Mouse (Mus musculus) neutrophil, adult 5-6 weeks (primary cell): Measurements from ENCODE around the gene Htatsf1. TPM values are rescaled to one million over a fixed set of nuclear protein-coding genes. Genes with fewer than 3 reads are reported as not detected.

Experiments used
- ATAC-seq: fragments of 151-379, 151-347 bp; 2 replicates; pipeline ENCODE4 v1.8.0; 2017; ENCODE audit warnings: mild to moderate bottlenecking, moderate TSS enrichment; ENCODE audit not compliant: insufficient number of reproducible peaks, poor library complexity, low FRiP score, severe bottlenecking; ENCODE audit errors: extremely low read depth
- total RNA-seq: library from RNA; stranded (forward); fragments of 200-1000 nt; gene quantifications from 2 replicates; pipeline ENCODE4 v1.2.3, GENCODE M21; 2017

The Htatsf1 gene
- total RNA-seq, result 42.8 and 50.7 TPM in 2 replicates

DNA sequence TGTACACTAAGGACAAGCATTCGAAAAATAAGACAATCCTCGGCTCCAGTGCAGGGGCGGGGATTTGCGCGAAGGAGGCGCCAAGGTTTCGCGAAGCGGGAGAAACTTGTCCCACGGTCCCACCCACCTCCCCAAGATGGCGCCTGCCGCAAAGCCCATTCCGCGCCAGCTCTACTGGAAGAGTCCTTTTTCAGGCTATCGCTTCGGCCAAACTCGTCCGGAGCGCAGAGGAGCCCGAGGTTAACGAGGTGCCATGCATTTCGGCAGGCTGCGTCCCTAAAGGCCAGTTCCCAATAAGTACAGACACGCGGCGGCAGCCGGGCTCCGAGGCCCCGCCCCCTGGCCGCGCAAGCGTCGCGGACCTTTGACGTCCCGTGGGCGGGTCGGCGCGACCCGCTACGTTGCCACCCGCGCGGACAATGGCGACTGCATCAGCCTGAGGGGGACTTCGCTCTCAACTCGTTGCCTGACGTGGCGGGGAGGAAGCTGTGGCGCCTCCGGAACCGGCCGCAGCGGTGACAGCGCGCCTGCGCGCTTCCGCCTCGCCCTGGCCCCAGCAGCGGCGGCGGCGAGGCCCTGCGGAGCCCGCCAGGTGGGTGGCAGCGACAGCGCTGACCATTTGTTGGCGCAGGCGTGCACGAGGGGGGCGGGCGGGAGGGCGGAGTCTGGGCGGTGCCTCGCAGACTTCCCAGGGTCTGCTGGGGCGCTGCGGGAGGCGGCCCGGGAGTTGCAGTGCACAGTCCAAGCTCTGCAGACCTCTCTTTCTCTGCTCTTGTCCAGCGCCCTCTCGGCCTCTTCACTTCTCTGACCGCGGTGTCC, at the start of gene Htatsf1:
Gene Htatsf1 (plus strand): TSS at position 410 of the 819 bp plus-strand sequence.
- ATAC-seq, result peak; percentile 87

DNA sequence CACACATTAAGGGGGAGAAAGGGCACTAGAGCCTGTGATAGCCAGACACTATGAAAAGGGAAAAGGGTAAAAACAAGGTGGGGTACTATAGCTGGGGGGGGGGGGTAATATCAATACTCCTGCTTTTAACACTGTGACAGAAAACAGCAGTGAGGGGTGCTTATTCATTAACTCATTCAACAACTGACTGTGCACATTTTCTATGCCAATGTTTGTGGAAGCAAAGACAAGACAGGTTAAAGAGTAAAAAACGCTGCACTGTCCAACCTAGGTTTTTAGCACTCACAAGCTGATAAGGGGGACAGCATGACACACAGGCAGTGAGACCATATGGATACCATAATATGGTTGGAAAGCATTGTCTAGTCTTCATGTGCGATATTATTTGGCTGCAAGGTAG, 40.5 kb upstream of the Htatsf1 start:
- no peak for ATAC-seq

DNA sequence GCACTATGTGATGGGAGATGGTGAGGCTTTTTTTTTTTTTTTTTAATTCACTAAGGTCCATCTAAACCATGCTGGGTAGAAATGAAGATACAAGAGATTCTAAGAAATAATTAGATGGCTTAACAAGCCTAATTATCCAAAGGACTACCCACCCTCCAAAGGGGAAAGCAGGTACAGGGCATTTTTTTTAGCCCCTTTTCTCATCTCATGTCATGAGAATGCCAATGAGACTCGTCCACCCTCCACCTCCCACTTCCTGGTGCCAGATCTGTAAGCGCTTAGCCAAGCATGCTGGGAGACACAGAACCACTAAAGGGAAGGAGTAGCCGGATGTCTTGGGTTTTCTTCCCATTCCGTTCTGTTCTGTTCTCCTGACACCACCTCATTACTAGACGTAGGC, 10.6 kb upstream of the Htatsf1 start, which contains the start of gene Brs3:
Gene Brs3 (plus strand): TSS at position 301 of the 400 bp plus-strand sequence.
- ATAC-seq, result no peak

DNA sequence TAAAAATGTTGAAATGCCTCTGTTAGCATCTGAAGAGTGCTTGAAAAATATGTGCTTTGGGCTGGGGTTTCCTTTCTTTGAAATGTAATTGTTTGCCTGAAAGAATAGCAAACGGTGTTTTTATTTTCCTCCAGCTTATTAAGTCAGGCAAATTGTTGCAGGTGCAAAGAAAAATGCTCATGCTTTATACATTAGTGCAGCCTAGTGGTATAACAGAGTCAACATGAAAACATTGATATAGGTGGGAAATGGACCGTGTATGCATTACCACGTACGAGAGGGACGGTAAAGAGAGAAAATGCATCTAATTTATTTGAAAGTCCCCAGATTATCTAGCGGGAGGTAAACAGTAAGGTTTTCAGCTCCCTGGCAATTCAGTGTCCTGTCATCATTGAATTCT, 9.5 kb upstream of the Htatsf1 start:
- ATAC-seq, result no peak

DNA sequence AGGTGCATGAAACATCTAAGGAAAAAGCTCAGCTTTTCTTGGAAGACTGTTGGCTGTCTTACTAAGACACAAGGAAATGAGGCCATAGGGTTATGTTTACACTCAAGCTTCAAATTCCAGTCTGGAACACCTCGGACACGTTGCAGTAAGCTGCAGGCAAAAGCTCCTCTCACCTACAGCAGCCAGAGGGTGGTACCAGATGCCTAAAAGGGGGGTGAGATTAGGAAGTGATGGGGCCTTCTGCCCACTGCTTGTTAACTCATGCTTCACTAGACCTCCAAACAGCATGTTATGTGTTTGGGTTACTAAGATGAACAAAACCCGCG, 572 bp upstream of the Htatsf1 start:
- ATAC-seq, result 0 out of 2 replicates have a peak, but pooled peaks have one; percentile 14

DNA sequence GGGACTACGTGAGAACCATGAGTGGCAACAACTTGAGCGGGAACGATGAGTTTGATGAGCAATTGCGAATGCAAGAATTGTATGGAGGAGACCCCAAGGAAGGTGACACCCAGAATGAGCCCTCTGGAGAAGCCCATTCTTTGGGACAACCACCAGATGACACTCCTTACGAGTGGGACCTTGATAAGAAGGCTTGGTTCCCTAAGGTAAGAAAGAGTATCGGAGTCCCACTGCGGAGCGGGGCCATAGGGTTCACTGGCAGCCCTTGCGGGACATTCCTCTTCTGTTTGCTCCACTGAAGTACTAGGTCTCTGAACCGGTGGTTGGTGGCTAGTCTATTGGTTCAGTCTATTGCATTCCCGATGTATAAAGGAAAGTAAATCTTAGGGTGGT, 606 bp downstream of the Htatsf1 start:
- ATAC-seq, result no peak

DNA sequence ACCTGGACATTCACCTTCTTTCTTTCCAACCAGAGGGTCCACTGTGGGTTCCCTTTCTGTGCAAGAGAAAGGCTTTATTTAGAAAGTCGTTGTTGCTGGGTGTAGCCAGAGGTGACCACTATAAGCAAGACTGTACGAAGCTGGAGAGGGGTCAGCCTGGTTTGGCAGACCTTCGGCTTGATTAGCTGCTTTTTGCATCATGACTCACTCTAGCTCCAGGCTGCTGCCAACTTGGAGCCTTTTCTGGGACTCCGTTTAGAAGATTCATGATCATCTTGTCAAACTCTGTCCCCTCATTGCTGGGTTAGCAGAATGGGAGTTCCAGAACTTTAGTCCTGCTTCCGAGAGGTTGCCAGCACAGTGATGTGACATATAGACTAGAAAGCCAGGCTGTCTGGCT, 28.1 kb downstream of the Htatsf1 start:
- ATAC-seq, result no peak

DNA sequence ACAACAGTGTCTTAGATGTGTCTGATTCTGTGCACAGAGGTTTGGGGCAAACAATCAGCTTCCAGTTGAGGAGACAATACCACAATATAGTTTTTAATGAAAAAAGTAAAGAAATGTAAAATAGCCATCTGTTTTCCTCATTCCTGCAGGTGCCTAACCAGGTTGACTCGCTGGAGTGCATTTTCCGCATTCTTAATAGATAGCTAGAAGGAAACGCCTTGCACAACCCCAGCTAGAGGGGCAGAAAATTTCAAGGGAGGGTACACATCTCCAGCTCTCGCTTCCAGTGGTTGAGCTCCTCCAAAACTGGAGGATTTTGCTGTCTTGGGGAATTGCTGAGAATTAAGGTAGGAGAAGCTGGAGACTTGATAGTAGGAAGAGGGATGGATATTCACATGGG, 34.4 kb downstream of the Htatsf1 start, which contains the start of gene Vgll1:
Gene Vgll1 (plus strand): TSS at position 301 of the 400 bp plus-strand sequence.
- no peak for ATAC-seq

DNA sequence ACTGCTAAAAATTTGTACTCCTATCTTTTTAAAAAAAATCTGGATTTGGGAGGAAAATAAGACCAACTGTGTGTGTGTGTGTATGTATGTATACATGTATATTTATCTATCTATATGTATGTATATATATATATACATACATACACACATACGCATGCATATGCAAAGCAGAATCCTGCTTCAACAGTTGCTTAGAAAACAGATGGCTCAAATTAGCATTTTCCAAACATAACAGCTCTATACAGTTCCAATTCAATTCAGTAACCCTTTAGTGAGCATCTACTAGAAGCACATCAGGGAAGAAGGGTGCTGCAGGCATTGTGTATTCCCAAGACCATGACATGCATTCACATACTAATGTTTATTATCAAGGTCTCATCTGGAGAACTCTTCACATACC, 50.0 kb downstream of the Htatsf1 start:
- no peak for ATAC-seq

DNA sequence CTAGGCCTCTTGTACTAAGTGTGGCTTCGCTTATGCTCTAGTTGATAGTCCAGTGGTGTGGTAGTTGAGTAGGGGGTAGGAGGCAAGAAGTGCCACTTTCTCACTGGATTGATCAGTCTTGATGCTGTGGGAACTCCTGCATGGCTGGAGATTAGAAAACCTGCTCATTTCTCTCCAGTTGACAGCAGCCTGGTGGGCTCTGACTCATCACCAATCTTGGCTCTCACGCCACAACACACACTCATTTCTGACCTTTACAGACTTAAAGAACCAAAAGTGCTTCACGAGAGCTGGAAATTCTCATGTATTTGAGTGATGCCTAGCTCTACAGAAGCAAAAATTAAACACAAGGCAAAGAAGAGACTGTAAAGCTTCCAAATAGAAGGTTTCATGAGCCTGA, 53.6 kb downstream of the Htatsf1 start:
- no peak for ATAC-seq

Other genes starting within 250 kb of the Htatsf1 start
- gene Map7d3, start 231.3 kb upstream of the Htatsf1 start, total RNA-seq, result 0.37 and 0.93 TPM in 2 replicates
- not detected in 2 replicates for gene Adgrg4, start 183.4 kb upstream of the Htatsf1 start, total RNA-seq
- not detected in 2 replicates for gene Brs3, start 10.5 kb upstream of the Htatsf1 start, total RNA-seq
- not detected in 2 replicates for gene Vgll1, start 34.5 kb downstream of the Htatsf1 start, total RNA-seq
- gene Cd40lg, start 158.6 kb downstream of the Htatsf1 start, total RNA-seq, result 1.2 and 3.5 TPM in 2 replicates